Mouse (Mus musculus) frontal cortex, postnatal 25 days (tissue): ENCODE results near the gene Il16.
A peak's percentile ranks its signal among the peaks of the same experiment; 100 is the strongest.

Source experiments
- DNase-seq, 2 experiments: peaks; one replicate each; pipeline ENCODE4 v3.0.0; 2022; ENCODE audit warnings: low spot score in 2 of 2

The Il16 gene

GRCm38 (mm10) chr7:83643581-83643980, 101.9 kb downstream of the Il16 start:
- no peak for DNase-seq

GRCm38 (mm10) chr7:83641163-83641562, 104.4 kb downstream of the Il16 start:
- no peak for DNase-seq

GRCm38 (mm10) chr7:83640581-83640980, 104.9 kb downstream of the Il16 start:
- no peak for DNase-seq

- DNase-seq, result no peak
These were observed 106.4 kb downstream of the Il16 start for GRCm38 (mm10) chr7:83639084-83639483.

- DNase-seq, result no peak
These were observed 107.5 kb downstream of the Il16 start for GRCm38 (mm10) chr7:83637781-83638583.

- no peak for DNase-seq
These were observed 109.1 kb downstream of the Il16 start for GRCm38 (mm10) chr7:83636425-83636824.

GRCm38 (mm10) chr7:83635726-83636125, 109.8 kb downstream of the Il16 start:
- DNase-seq, result no peak

- no peak for DNase-seq
These were observed 111.7 kb downstream of the Il16 start for GRCm38 (mm10) chr7:83633856-83634255.

- DNase-seq, result no peak
These were observed 112.8 kb downstream of the Il16 start for GRCm38 (mm10) chr7:83632682-83633120.

- peak; percentile 67 to 78 for DNase-seq
These were observed 113.5 kb downstream of the Il16 start, which contains the start of gene Stard5 for GRCm38 (mm10) chr7:83631828-83632681. Gene Stard5, plus strand, starts transcription at chr7:83631959.

GRCm38 (mm10) chr7:83631073-83631827, 114.3 kb downstream of the Il16 start:
- DNase-seq, result no peak

- no peak for DNase-seq
These were observed 118.2 kb downstream of the Il16 start for GRCm38 (mm10) chr7:83627369-83627768.

GRCm38 (mm10) chr7:83626557-83627257, 118.8 kb downstream of the Il16 start:
- DNase-seq, result no peak

- DNase-seq, result no peak
These were observed 121.5 kb downstream of the Il16 start for GRCm38 (mm10) chr7:83624065-83624464.

- no peak for DNase-seq
These were observed 122.9 kb downstream of the Il16 start for GRCm38 (mm10) chr7:83622582-83622981.

- DNase-seq, result no peak
These were observed 126.8 kb downstream of the Il16 start for GRCm38 (mm10) chr7:83618709-83619108.

GRCm38 (mm10) chr7:83616268-83616667, 129.3 kb downstream of the Il16 start:
- no peak for DNase-seq

- no peak for DNase-seq
These were observed 129.7 kb downstream of the Il16 start for GRCm38 (mm10) chr7:83615815-83616214.

- DNase-seq, result no peak
These were observed 130.3 kb downstream of the Il16 start for GRCm38 (mm10) chr7:83615272-83615671.

GRCm38 (mm10) chr7:83611886-83612285, 133.6 kb downstream of the Il16 start:
- no peak for DNase-seq

GRCm38 (mm10) chr7:83609891-83610290, 135.6 kb downstream of the Il16 start:
- no peak for DNase-seq
